Comparison of ENCODE assay signal across 13 mouse cellular contexts in the genomic region with DNA sequence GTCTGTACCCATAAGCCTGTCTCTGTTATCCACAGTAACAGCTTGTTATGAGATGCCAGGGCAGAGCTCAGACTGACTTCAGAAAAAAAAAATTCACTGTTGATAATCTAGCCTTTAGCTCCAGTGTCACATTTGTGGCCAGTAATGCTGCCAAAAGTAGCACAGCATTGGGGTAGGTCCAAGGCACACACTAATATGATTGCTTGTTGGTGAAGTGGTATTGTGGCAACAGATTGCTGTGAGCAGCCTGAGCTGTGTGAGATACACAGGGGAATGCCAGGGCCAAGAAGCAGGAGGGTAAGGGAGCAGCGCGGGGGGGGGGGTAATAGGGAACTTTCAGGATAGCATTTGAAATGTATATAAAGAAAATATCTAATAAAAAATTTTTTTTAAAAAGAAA.
A peak's percentile ranks its signal among the peaks of the same experiment; 100 is the strongest.
DNase-seq lines count a peak whose midpoint lies in the region.
"Had no signal": no experiment of that assay in that cellular context is flagged by ENCODE, and none has a peak within 500 bp of the region (broad histone marks: within the 10 kb centered on the region; RNA-seq: fewer than 3 reads in every experiment).

No protein-coding gene starts in this region.

- peak; percentile 1 to 11 for DNase-seq in heart, adult 18-20 months
- no peak for DNase-seq in heart, postnatal 36 days
- peak; percentile 4 for DNase-seq in lung, postnatal 10 days
- no peak for DNase-seq in lung, postnatal 36 days
- peak; percentile 80 to 87 for DNase-seq in cerebellum, postnatal 10 days
- peak; percentile 22 to 84 for DNase-seq in layer of hippocampus, postnatal 14 days (ENCODE audit: low spot score in 2 of 2)
- no peak for DNase-seq in gastrocnemius, postnatal 10 days
- no peak for DNase-seq in thymus, postnatal 4 days
- DNase-seq: adrenal gland, postnatal 25 days; kidney, adult 9 months; lung, postnatal 4 days; right cerebral cortex, postnatal 25 days; thymus, adult 18-20 months had no signal

- intact Hi-C loops in heart, postnatal 36 days (cut with DNase I), result no loop called here

Comparison
In these comparisons a context has a peak if more than half of its experiments do, and no peak if none do; other contexts are left out.
1. DNase-seq: peak in heart, adult 18-20 months (2 of 2), lung, postnatal 10 days (single experiment), cerebellum, postnatal 10 days (2 of 2) and layer of hippocampus, postnatal 14 days (2 of 2); none in heart, postnatal 36 days (0 of 2), lung, postnatal 36 days (single experiment), gastrocnemius, postnatal 10 days (single experiment) and thymus, postnatal 4 days (single experiment).